Mouse (Mus musculus) hematopoietic stem cell, adult 5-6 weeks (primary cell): Measurements from ENCODE around the gene Ccdc103. TPM values are rescaled to one million over a fixed set of nuclear protein-coding genes. Genes with fewer than 3 reads are reported as not detected.

Experiments used
- ATAC-seq, 2 experiments: fragments of 125-278 bp in 1 of 2; replicated peaks in 1 of 2; 2 replicates each; pipeline ENCODE4 v1.8.0; 2016 to 2017; ENCODE audit warnings: inconsistent platforms in 2 of 2, mild to moderate bottlenecking in 2 of 2, moderate number of reproducible peaks in 2 of 2, low read depth in 1 of 2, moderate TSS enrichment in 1 of 2; ENCODE audit not compliant: low FRiP score in 2 of 2, poor library complexity in 2 of 2, severe bottlenecking in 2 of 2, insufficient read depth in 1 of 2, low TSS enrichment in 1 of 2
- total RNA-seq: library from RNA; stranded (forward); fragments of 172-1452, 232-1000 nt; gene quantifications from 2 replicates; pipeline ENCODE4 v1.2.3, GENCODE M21; 2017

Gene Ccdc103
- total RNA-seq, 1 experiment from 2014 or later, result 1.5 TPM

DNA sequence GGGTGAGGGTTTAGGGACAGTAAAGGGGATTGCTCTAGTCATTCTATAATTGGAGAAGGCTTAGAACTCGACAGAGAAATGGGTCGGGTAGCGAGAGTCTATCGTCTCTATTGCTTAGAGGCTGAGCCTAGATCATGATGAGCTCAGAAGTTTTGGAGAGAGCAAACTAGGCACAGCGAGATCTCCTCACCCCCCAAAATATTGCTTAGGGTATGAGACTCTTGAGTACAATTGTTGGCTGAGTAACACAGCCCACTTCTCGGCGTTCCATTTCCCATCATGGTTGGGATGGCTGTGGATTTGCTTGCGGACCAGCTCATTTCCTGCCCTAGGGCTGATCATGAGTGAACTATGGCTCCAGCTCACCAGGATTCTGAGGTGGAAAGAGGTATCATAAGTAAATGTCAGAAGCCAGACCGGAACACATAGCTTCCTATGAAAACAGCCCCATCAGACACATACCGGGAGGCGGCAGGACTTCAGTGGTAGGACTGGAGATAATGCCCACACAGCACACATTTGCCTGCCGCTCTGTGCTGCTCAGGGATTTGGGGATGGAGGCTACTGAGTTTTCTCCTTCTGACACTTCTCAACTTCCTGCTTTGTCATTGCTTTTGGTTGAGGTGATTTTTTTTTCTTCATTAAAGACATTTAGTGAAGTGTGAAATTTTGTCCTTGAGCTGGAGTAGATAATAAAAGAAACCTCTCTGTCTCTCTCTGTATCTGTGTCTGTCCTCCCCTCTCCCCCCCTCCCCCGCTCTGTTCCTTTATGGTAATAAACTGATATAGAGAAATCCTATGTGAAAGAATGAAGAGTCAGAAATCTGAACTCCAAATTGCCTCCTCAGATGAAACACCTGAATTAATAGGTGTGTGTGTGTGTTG lies 552 bp downstream of the Ccdc103 start:
- peak in 1 of 2 experiments; percentile 3; a peak in 1 of 4 replicates for ATAC-seq

- ATAC-seq, result no peak
These were observed 3.7 kb downstream of the Ccdc103 start, which contains the start of gene Fam187a for GRCm38 (mm10) chr11:102884616-102885219. Gene Fam187a (plus strand): TSS chr11:102885169.

GRCm38 (mm10) chr11:102887433-102887832 lies 6.4 kb downstream of the Ccdc103 start:
- ATAC-seq, result no peak

GRCm38 (mm10) chr11:102888135-102888534 lies 7.1 kb downstream of the Ccdc103 start:
- no peak for ATAC-seq

DNA sequence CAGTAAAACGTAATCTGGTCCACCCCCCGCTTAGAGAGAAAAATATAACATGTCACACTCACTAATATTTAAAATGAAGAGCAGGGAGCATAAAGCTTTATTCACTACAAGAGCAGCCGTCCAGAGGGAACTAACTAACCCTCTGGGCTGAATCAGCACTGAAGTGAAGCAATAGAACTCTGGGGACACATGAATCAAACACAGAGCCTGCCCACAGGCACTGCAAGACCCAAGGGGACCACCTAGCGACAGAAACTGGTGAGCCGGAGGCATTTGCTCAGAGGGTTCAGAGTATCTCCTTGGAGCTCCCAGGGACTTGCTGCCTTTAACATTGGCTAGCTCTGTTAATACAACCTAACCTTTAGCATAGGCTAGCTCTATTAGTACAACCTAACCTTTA lies 9.1 kb downstream of the Ccdc103 start:
- ATAC-seq, result no peak

DNA sequence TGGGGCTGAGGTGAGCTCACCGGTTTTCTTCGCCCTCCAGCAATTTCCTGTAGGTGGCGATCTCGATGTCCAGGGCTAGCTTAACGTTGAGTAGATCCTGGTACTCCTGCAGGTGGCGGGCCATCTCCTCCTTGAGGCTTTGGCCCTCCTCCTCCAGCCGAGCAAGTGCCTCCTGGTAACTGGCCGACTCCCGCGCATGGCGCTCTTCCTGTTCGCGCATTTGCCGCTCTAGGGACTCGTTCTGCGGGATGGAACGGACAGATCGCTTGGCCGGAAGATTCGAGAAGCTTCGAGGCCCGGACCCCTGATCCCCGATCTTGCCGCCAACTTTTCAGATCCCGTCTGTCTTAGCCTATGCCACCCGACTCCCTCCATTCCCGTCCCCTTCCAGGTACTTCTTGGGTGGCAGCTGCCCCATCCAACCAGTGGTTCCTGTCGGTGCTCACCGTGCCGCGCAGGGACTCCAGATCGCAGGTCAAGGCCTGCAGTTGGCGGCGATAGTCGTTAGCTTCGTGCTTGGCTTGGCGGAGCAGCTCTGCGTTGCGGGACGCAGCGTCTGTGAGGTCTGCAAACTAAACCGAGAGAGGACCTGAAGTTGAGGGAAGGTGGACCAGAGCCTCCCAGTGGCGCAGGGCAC lies 12.1 kb downstream of the Ccdc103 start:
- peak; percentile 91 to 92 for ATAC-seq

DNA sequence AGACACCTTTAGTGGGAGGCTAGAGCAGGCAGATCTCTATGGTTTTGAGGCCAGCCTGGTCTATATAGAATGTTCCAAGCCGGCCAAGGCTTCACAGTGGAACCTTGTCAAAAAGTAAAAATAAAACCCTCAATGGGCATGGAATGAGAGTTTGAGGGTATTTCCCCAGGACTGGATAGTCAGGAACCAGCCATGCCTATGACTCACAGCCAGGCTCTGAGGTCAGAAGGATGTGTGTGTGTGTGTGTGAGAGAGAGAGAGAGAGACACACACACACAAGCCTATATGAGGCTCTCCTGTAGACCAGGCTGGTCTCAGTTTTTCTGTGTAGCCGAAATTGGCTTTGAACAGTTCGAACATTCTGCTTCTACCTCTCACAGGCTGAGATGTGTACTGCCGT lies 13.7 kb downstream of the Ccdc103 start:
- ATAC-seq, result no peak

GRCm38 (mm10) chr11:102895779-102896178 lies 14.8 kb downstream of the Ccdc103 start:
- ATAC-seq, result no peak; a peak in 1 of 4 replicates

DNA sequence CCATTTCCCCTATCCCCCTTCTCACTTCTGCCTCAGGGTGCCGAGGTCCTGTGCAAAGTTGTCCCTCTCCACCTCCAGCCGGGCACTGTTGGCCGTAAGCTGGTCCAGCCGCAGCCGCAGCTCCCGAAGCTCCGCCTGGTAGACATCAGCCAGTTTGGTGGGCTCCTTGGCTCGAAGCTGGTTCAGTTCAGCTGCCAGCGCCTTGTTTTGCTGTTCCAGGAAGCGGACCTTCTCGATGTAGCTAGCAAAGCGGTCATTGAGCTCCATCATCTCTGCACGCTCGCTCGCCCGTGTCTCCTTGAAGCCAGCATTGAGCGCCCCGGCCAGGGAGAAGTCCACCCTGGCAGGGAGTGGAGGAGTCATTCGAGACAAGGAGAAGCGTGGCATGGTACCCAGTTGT lies 15.6 kb downstream of the Ccdc103 start:
- ATAC-seq, result no peak

- ATAC-seq, result no peak
These were observed 17.4 kb downstream of the Ccdc103 start for GRCm38 (mm10) chr11:102898408-102898807.

DNA sequence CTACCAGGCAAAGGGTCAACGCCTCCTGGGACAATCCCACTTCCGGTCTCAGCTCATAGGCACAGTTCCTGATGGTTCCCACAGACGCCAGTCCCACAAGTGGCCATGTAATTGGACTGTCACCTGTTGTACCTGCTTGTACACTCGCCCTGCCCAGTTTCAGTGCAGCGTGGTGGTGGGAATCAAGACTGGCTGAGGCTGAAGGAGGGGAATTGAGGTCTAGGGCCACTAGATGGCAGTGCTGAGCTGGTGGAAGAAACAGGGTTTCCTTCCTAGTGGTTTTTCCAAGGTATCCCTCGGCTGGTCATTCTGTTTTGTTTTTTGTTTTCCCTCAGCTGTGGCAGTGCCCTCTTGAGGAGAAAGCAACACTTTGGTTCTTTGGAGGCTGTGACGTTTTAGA lies 19.8 kb downstream of the Ccdc103 start, which contains the start of gene Gfap:
Gene Gfap, minus strand, starts transcription at position 150 of the 400 bp plus-strand sequence.
- peak; percentile 58 to 76 for ATAC-seq

DNA sequence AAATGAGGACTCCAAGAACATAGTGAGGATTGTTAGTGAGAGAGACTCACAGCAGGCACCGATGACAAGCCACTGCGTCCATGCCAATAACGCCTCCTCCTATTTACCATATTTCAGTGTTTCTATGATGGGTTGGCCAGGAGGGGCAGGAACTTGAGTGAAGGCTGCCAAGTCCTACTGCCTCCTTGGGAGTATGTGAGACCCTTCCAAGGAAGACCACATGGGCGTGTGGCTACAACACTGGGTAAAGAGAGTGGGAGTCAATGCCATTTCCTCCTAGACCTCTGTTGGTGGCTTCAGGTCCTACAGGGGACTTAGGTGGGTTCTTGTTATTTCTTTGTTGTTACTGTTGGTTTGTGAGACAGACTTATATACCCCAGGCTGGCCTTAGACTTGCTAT lies 20.2 kb downstream of the Ccdc103 start:
- no peak for ATAC-seq

DNA sequence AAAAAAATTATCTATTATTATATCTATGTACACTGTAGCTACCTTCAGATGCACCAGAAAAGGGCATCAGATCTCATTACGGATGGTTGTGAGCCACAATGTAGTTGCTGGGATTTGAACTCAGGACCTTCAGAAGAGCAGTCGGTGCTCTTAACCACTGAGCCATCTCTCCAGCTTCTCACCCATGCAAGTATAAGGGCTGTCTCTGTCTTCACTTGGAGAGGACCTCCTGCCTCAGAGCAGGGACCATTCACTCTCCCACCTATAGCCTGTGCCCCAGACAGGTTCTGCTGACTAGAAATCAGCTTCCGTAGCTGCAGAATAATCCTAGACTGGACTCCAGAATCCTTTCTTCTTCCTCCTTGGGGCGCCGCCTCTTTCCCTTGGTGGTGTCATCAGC lies 21.1 kb downstream of the Ccdc103 start:
- no peak for ATAC-seq

- ATAC-seq, result no peak
These were observed 22.6 kb downstream of the Ccdc103 start for GRCm38 (mm10) chr11:102903654-102904053.

DNA sequence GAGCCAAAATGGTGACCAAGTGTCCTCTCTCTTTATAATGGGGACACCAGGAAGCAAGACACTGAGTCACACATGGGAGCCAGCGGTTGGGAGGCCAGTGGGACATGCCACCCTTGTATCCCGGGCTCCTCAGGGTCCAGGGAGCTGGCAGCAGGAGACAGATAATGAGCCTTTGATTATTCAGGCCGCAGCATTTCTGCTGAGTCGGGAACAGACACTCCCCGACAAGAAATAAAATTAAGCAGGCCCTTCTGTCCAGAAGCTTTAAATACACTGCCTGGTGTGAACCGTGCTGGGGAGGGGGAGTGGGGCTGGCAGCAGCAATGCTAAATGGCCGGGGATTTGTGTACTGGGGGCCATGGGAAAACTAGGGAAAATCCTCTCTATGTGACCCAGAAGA lies 30.4 kb downstream of the Ccdc103 start:
- no peak for ATAC-seq

DNA sequence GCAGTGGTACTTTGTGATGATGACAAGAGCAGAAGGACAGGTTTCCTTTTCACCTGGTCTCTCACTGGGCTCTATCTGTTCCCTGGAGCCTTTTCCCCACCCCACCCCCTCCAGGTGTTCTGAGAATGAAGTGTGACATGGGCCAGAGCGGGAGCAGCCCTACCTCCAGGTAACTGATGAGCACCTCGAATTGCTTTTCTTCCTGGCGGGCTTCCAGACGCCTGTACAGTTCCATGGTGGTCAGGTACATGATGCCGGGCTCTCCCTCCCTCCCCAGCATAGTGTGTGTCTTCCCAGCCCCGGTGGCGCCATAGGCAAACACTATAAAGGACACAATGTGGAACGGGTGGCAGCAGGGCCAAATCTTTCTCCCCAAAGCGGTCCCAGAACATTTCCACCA lies 34.4 kb downstream of the Ccdc103 start:
- no peak for ATAC-seq

- ATAC-seq, result no peak
These were observed 37.1 kb downstream of the Ccdc103 start for GRCm38 (mm10) chr11:102918077-102918476.

DNA sequence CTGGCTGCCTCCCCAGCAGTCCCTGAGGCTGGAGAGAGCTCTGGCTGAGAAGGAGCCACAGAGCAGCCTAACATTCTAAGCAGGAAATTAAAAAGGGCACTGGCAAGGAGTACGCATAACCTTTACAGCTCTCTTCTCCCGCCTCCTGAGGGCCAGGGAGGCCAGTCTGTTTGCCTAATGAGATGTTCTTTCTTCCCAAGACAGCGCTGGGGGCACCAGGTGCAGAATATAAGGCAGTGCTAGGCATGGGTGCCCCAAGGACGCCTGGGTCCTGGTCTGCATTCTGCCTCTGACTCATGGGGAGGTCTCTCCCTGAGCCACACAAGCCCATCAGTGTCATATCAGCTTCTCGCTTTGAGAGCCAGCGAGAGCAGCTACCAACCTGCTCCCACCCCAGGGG lies 40.5 kb downstream of the Ccdc103 start:
- ATAC-seq, result no peak
